Mouse (Mus musculus) kidney, postnatal 25 days (tissue): ENCODE data around the gene Pkd1l3.

Experiments
- DNase-seq, 2 experiments: peaks; one replicate each; pipeline ENCODE4 v3.0.0; 2021; ENCODE audit warnings: mixed read lengths in 2 of 2

The Pkd1l3 gene

GRCm38 (mm10) chr8:109614243-109615210, at the start of gene Pkd1l3:
Gene Pkd1l3, plus strand, starts transcription at chr8:109614517.
- no peak for DNase-seq

GRCm38 (mm10) chr8:109564766-109565165, 49.6 kb upstream of the Pkd1l3 start:
- DNase-seq = no peak

- peak; percentile 99 to 100 for DNase-seq
These were observed 48.6 kb upstream of the Pkd1l3 start, which contains the start of the genes Dhx38 and Txnl4b for GRCm38 (mm10) chr8:109565498-109566333. Gene Dhx38, minus strand, starts transcription at chr8:109565861. Gene Txnl4b, plus strand, starts transcription at chr8:109565892.

- no peak for DNase-seq
These were observed 43.2 kb upstream of the Pkd1l3 start for GRCm38 (mm10) chr8:109571139-109571538.

GRCm38 (mm10) chr8:109576311-109576710, 38.0 kb upstream of the Pkd1l3 start:
- DNase-seq = no peak

GRCm38 (mm10) chr8:109578900-109579301, 35.4 kb upstream of the Pkd1l3 start, which contains the start of gene Hp:
Gene Hp, minus strand, starts transcription at chr8:109579172.
- DNase-seq = no peak

GRCm38 (mm10) chr8:109584293-109584692, 30.0 kb upstream of the Pkd1l3 start:
- DNase-seq = no peak

GRCm38 (mm10) chr8:109584830-109585229, 29.5 kb upstream of the Pkd1l3 start:
- DNase-seq = no peak

GRCm38 (mm10) chr8:109585652-109586051, 28.7 kb upstream of the Pkd1l3 start:
- no peak for DNase-seq

GRCm38 (mm10) chr8:109586972-109587504, 27.3 kb upstream of the Pkd1l3 start:
- peak; percentile 81 to 87 for DNase-seq

GRCm38 (mm10) chr8:109590901-109591300, 23.4 kb upstream of the Pkd1l3 start:
- DNase-seq = no peak

GRCm38 (mm10) chr8:109591367-109591766, 22.9 kb upstream of the Pkd1l3 start:
- no peak for DNase-seq

- DNase-seq = no peak
These were observed 22.2 kb upstream of the Pkd1l3 start for GRCm38 (mm10) chr8:109592164-109592563.

GRCm38 (mm10) chr8:109593117-109593788, 21.1 kb upstream of the Pkd1l3 start:
- peak in 1 of 2 experiments; percentile 32 for DNase-seq

GRCm38 (mm10) chr8:109595854-109596253, 18.5 kb upstream of the Pkd1l3 start:
- DNase-seq = peak; percentile 54 to 56

GRCm38 (mm10) chr8:109606725-109607124, 7.6 kb upstream of the Pkd1l3 start:
- no peak for DNase-seq

- no peak for DNase-seq
These were observed 6.7 kb upstream of the Pkd1l3 start for GRCm38 (mm10) chr8:109607650-109608049.

GRCm38 (mm10) chr8:109608271-109609152, 5.8 kb upstream of the Pkd1l3 start, which contains the start of gene Dhodh:
Gene Dhodh, minus strand, starts transcription at chr8:109608673.
- DNase-seq = peak; percentile 97 to 99

- peak; percentile 42 to 56 for DNase-seq
These were observed 5.2 kb upstream of the Pkd1l3 start for GRCm38 (mm10) chr8:109609153-109609502.

- no peak for DNase-seq
These were observed 1.3 kb downstream of the Pkd1l3 start for GRCm38 (mm10) chr8:109615569-109615968.

GRCm38 (mm10) chr8:109628638-109629037, 14.3 kb downstream of the Pkd1l3 start:
- no peak for DNase-seq
